Mouse (Mus musculus): ENCODE results near the gene Atp5g2. TPM values are rescaled to one million over a fixed set of nuclear protein-coding genes. Genes with fewer than 3 reads are reported as not detected.
"Not testable (repeated sequence)": the region's sequence is repeated elsewhere in the genome, so short reads cannot be mapped to it uniquely, and the experiment has no call there.

Atp5g2 gene
- polyA plus RNA-seq, 1 experiment from 2014 or later = 58.4 TPM

GRCm38 (mm10) chr15:102671721-102672214 lies 384 bp downstream of the Atp5g2 start:
- Histone ChIP-seq H3K9me3 (ENCODE audit: control insufficient read depth, low read length) (no peaks in the 10 kb centered on the region), H3K27ac (ENCODE audit: low read depth, low read length) (peak overlapping the region; percentile 99), H3K36me3 (ENCODE audit: control insufficient read depth, insufficient read depth, low read length) (no peaks in the 10 kb centered on the region; the same call in none of the 2 replicates), H3K4me2 (ENCODE audit: low read depth, low read length, severe bottlenecking) (peak overlapping the region; percentile 78), H3K4me3 (ENCODE audit: low read depth, low read length) (peak overlapping the region; percentile 43), H3K27me3 (ENCODE audit: control insufficient read depth, insufficient read depth, low read length) (no peaks in the 10 kb centered on the region), H3K9ac (ENCODE audit: low read length) (peak overlapping the region; percentile 92), H3K4me1 (replicated peaks; ENCODE audit: control insufficient read depth, insufficient read depth, low read length) (peaks cover 15% of the 10 kb centered on the region)
- DNase-seq (ENCODE audit: low spot score) = peak; percentile 93
- under 1% methylated on average over 33 of the region's 34 CpGs for WGBS
- ATAC-seq (replicated peaks; ENCODE audit: low FRiP score) = peak; percentile 76

- Histone ChIP-seq H3K9me3 (ENCODE audit: control insufficient read depth, low read length) (no peaks in the 10 kb centered on the region), H3K36me3 (ENCODE audit: control insufficient read depth, insufficient read depth, low read length) (no peaks in the 10 kb centered on the region; the same call in none of the 2 replicates), H3K27ac (ENCODE audit: low read depth, low read length) (peak overlapping the region; percentile 99), H3K4me3 (ENCODE audit: low read depth, low read length) (peak overlapping the region; percentile 75), H3K4me2 (ENCODE audit: low read depth, low read length, severe bottlenecking) (peak overlapping the region; percentile 89), H3K4me1 (replicated peaks; ENCODE audit: control insufficient read depth, insufficient read depth, low read length) (peaks cover 15% of the 10 kb centered on the region), H3K27me3 (ENCODE audit: control insufficient read depth, insufficient read depth, low read length) (no peaks in the 10 kb centered on the region), H3K9ac (ENCODE audit: low read length) (peak overlapping the region; percentile 98)
- DNase-seq (ENCODE audit: low spot score) (peak; percentile 100), ATAC-seq (replicated peaks; ENCODE audit: low FRiP score) (peak; percentile 89)
- WGBS = under 1% methylated on average over 47 of the region's 53 CpGs
Measured at GRCm38 (mm10) chr15:102670767-102671575, 1.2 kb downstream of the Atp5g2 start.

GRCm38 (mm10) chr15:102670281-102670680 lies 1.9 kb downstream of the Atp5g2 start:
- ATAC-seq (replicated peaks; ENCODE audit: low FRiP score) (no peak), DNase-seq (ENCODE audit: low spot score) (peak; percentile 55)
- Histone ChIP-seq H3K27ac (ENCODE audit: low read depth, low read length) (peak overlapping the region; percentile 77), H3K27me3 (ENCODE audit: control insufficient read depth, insufficient read depth, low read length) (no peaks in the 10 kb centered on the region), H3K36me3 (ENCODE audit: control insufficient read depth, insufficient read depth, low read length) (no peaks in the 10 kb centered on the region; the same call in none of the 2 replicates), H3K4me3 (ENCODE audit: low read depth, low read length) (peak overlapping the region; percentile 75), H3K9ac (ENCODE audit: low read length) (peak overlapping the region; percentile 98), H3K4me2 (ENCODE audit: low read depth, low read length, severe bottlenecking) (peak overlapping the region; percentile 89), H3K4me1 (replicated peaks; ENCODE audit: control insufficient read depth, insufficient read depth, low read length) (peaks cover 15% of the 10 kb centered on the region), H3K9me3 (ENCODE audit: control insufficient read depth, low read length) (no peaks in the 10 kb centered on the region)
- 13% methylated on average over 6 of the region's 6 CpGs for WGBS

GRCm38 (mm10) chr15:102669571-102669970 lies 2.6 kb downstream of the Atp5g2 start:
- 88% methylated on average over 8 of the region's 8 CpGs for WGBS
- ATAC-seq (replicated peaks; ENCODE audit: low FRiP score) (no peak), DNase-seq (ENCODE audit: low spot score) (no peak)
- no peaks in the 10 kb centered on the region; the same call in none of the 2 replicates for H3K36me3 ChIP-seq (ENCODE audit: control insufficient read depth, insufficient read depth, low read length)
- peak overlapping the region; percentile 89; the same call in 1 of the 2 replicates for H3K4me2 ChIP-seq (ENCODE audit: low read depth, low read length, severe bottlenecking)
- H3K4me3 ChIP-seq (ENCODE audit: low read depth, low read length) = no peak overlapping the region
- peak overlapping the region; percentile 98; the same call in 1 of the 2 replicates for H3K9ac ChIP-seq (ENCODE audit: low read length)
- H3K4me1 ChIP-seq (replicated peaks; ENCODE audit: control insufficient read depth, insufficient read depth, low read length) = peaks cover 15% of the 10 kb centered on the region
- H3K27ac ChIP-seq (ENCODE audit: low read depth, low read length) = no peak overlapping the region
- H3K9me3 ChIP-seq (ENCODE audit: control insufficient read depth, low read length) = no peaks in the 10 kb centered on the region
- H3K27me3 ChIP-seq (ENCODE audit: control insufficient read depth, insufficient read depth, low read length) = no peaks in the 10 kb centered on the region

GRCm38 (mm10) chr15:102665494-102665893 lies 6.7 kb downstream of the Atp5g2 start:
- WGBS = 57% methylated on average over 4 of the region's 4 CpGs
- H3K4me2 ChIP-seq (ENCODE audit: low read depth, low read length, severe bottlenecking) = no peak overlapping the region
- no peak for ATAC-seq (replicated peaks; ENCODE audit: low FRiP score)

GRCm38 (mm10) chr15:102663825-102664224 lies 8.3 kb downstream of the Atp5g2 start:
- WGBS = 92% methylated on average over 8 of the region's 8 CpGs

More at GRCm38 (mm10) chr15:102665494-102665893, 6.7 kb downstream of the Atp5g2 start:
- no peak overlapping the region for H3K4me3 ChIP-seq (ENCODE audit: low read depth, low read length)
- H3K9me3 ChIP-seq (ENCODE audit: control insufficient read depth, low read length) = no peaks in the 10 kb centered on the region
- peaks cover 6% of the 10 kb centered on the region; the same call in 1 of the 2 replicates for H3K4me1 ChIP-seq (replicated peaks; ENCODE audit: control insufficient read depth, insufficient read depth, low read length)
- peak; percentile 71 for DNase-seq (ENCODE audit: low spot score)
- H3K9ac ChIP-seq (ENCODE audit: low read length) = no peak overlapping the region
- no peaks in the 10 kb centered on the region for H3K27me3 ChIP-seq (ENCODE audit: control insufficient read depth, insufficient read depth, low read length)
- H3K27ac ChIP-seq (ENCODE audit: low read depth, low read length) = no peak overlapping the region
- peaks cover 11% of the 10 kb centered on the region for H3K36me3 ChIP-seq (ENCODE audit: control insufficient read depth, insufficient read depth, low read length)

GRCm38 (mm10) chr15:102662601-102663000 lies 9.6 kb downstream of the Atp5g2 start:
- not testable (repeated sequence) for H3K9ac ChIP-seq (ENCODE audit: low read length); H3K9me3 ChIP-seq (ENCODE audit: control insufficient read depth, low read length); ATAC-seq (replicated peaks; ENCODE audit: low FRiP score); H3K4me3 ChIP-seq (ENCODE audit: low read depth, low read length); H3K27ac ChIP-seq (ENCODE audit: low read depth, low read length); H3K4me1 ChIP-seq (replicated peaks; ENCODE audit: control insufficient read depth, insufficient read depth, low read length); H3K27me3 ChIP-seq (ENCODE audit: control insufficient read depth, insufficient read depth, low read length); H3K4me2 ChIP-seq (ENCODE audit: low read depth, low read length, severe bottlenecking); DNase-seq (ENCODE audit: low spot score)
- H3K36me3 ChIP-seq (ENCODE audit: control insufficient read depth, insufficient read depth, low read length) = peaks cover 11% of the 10 kb centered on the region
- no CpG with 5 or more reads among the region's 2 CpGs for WGBS

More at GRCm38 (mm10) chr15:102663825-102664224, 8.3 kb downstream of the Atp5g2 start:
- Histone ChIP-seq H3K36me3 (ENCODE audit: control insufficient read depth, insufficient read depth, low read length) (peaks cover 11% of the 10 kb centered on the region), H3K4me1 (replicated peaks; ENCODE audit: control insufficient read depth, insufficient read depth, low read length) (no peaks in the 10 kb centered on the region), H3K27me3 (ENCODE audit: control insufficient read depth, insufficient read depth, low read length) (no peaks in the 10 kb centered on the region), H3K4me2 (ENCODE audit: low read depth, low read length, severe bottlenecking) (no peak overlapping the region), H3K9me3 (ENCODE audit: control insufficient read depth, low read length) (no peaks in the 10 kb centered on the region), H3K27ac (ENCODE audit: low read depth, low read length) (no peak overlapping the region), H3K4me3 (ENCODE audit: low read depth, low read length) (no peak overlapping the region), H3K9ac (ENCODE audit: low read length) (no peak overlapping the region)
- no peak for ATAC-seq (replicated peaks; ENCODE audit: low FRiP score)
- DNase-seq (ENCODE audit: low spot score) = no peak

- peaks cover 4% of the 10 kb centered on the region; the same call in 1 of the 2 replicates for H3K36me3 ChIP-seq (ENCODE audit: control insufficient read depth, insufficient read depth, low read length)
- no peaks in the 10 kb centered on the region for H3K9me3 ChIP-seq (ENCODE audit: control insufficient read depth, low read length)
- H3K4me1 ChIP-seq (replicated peaks; ENCODE audit: control insufficient read depth, insufficient read depth, low read length) = no peaks in the 10 kb centered on the region
- no peak overlapping the region for H3K27ac ChIP-seq (ENCODE audit: low read depth, low read length)
- no peak overlapping the region for H3K4me3 ChIP-seq (ENCODE audit: low read depth, low read length)
- DNase-seq (ENCODE audit: low spot score) (no peak), ATAC-seq (replicated peaks; ENCODE audit: low FRiP score) (no peak)
- no peak overlapping the region for H3K9ac ChIP-seq (ENCODE audit: low read length)
- WGBS = 84% methylated on average over 3 of the region's 3 CpGs
- H3K4me2 ChIP-seq (ENCODE audit: low read depth, low read length, severe bottlenecking) = no peak overlapping the region
- no peaks in the 10 kb centered on the region for H3K27me3 ChIP-seq (ENCODE audit: control insufficient read depth, insufficient read depth, low read length)
Measured at GRCm38 (mm10) chr15:102657926-102658381, 14.2 kb downstream of the Atp5g2 start.
